Mouse (Mus musculus): ENCODE results near the gene Serpinb2.

GRCm38 (mm10) chr1:107562110-107562509 is 50.9 kb downstream of the Serpinb2 start:
- TF ChIP-seq NELFE (IDR thresholded peaks at IDR 0.05; ENCODE audit: low read depth, low read length), result no peak
- TF ChIP-seq JUND (IDR thresholded peaks at IDR 0.05; ENCODE audit: low read depth, low read length), result no peak
- TF ChIP-seq BHLHE40 (IDR thresholded peaks at IDR 0.05; ENCODE audit: borderline replicate concordance, low read depth, low read length), result no peak
- no peak for TF ChIP-seq NRF1 (IDR thresholded peaks at IDR 0.05; ENCODE audit: insufficient read depth, low read depth, low read length, poor library complexity, severe bottlenecking)
- no peak for TF ChIP-seq USF2 (IDR thresholded peaks at IDR 0.05; ENCODE audit: borderline replicate concordance in 1 of 2, insufficient read depth in 1 of 2, low read depth in 1 of 2, low read length in 2 of 2)
- TF ChIP-seq CHD1 (IDR thresholded peaks at IDR 0.05; ENCODE audit: low read depth, low read length), result no peak
- TF ChIP-seq POLR2A (IDR thresholded peaks at IDR 0.05; ENCODE audit: control insufficient read depth in 1 of 2, insufficient read depth in 1 of 2, low read depth in 1 of 2, low read length in 2 of 2, poor library complexity in 1 of 2), result no peak
- TF ChIP-seq ZKSCAN1 (IDR thresholded peaks at IDR 0.05; ENCODE audit: low read depth, low read length), result no peak
